In genomic region chr1:184483371-184483770, GRCm38 (mm10) we compare ENCODE assay signal across 20 mouse cellular contexts.
"Had no signal": no experiment of that assay in that cellular context is flagged by ENCODE, and none has a peak within 500 bp of the region (broad histone marks: within the 10 kb centered on the region; RNA-seq: fewer than 3 reads in every experiment).

No protein-coding gene starts in this region.

- ATAC-seq: intestine, embryonic 16.5 days; liver, postnatal 0 days; midbrain, embryonic 16.5 days had no signal

- H3K9ac ChIP-seq: limb, embryonic 12.5 days; limb, embryonic 15.5 days; liver, embryonic 14.5 days; liver, postnatal 0 days; midbrain, embryonic 12.5 days; neural tube, embryonic 13.5 days; stomach, embryonic 15.5 days had no signal

- H3K36me3 ChIP-seq: limb, embryonic 12.5 days; limb, embryonic 15.5 days; midbrain, embryonic 12.5 days; neural tube, embryonic 13.5 days; stomach, embryonic 15.5 days had no signal

- H3K4me3 ChIP-seq: limb, embryonic 12.5 days; limb, embryonic 15.5 days; midbrain, embryonic 12.5 days; myocyte; neural tube, embryonic 13.5 days; stomach, embryonic 15.5 days had no signal

- H3K4me1 ChIP-seq: limb, embryonic 15.5 days; midbrain, embryonic 12.5 days; stomach, embryonic 15.5 days had no signal

- H3K27ac ChIP-seq: limb, embryonic 12.5 days; limb, embryonic 15.5 days; liver, embryonic 14.5 days; midbrain, embryonic 12.5 days; neural tube, embryonic 13.5 days; stomach, embryonic 15.5 days had no signal

- DNase-seq: kidney, adult 18-20 months; kidney, adult 9 months; kidney, postnatal 14 days; kidney, postnatal 4 days; left cerebral cortex, postnatal 4 days; liver, postnatal 0 days; retina, postnatal 1 day; right cerebral cortex, postnatal 25 days; spleen, adult 18-20 months; thymus, postnatal 25 days had no signal

- H3K4me2 ChIP-seq: limb, embryonic 12.5 days; limb, embryonic 15.5 days; liver, embryonic 11.5 days; midbrain, embryonic 12.5 days; neural tube, embryonic 13.5 days; stomach, embryonic 15.5 days had no signal

- H3K9me3 ChIP-seq: limb, embryonic 12.5 days; limb, embryonic 15.5 days; midbrain, embryonic 12.5 days; neural tube, embryonic 13.5 days; stomach, embryonic 15.5 days had no signal

- H3K27me3 ChIP-seq: stomach, embryonic 15.5 days had no signal
